Mouse (Mus musculus) heart, embryonic 16.5 days (tissue): Measurements from ENCODE around the gene Agpat3. TPM values are rescaled to one million over a fixed set of nuclear protein-coding genes. Genes with fewer than 3 reads are reported as not detected.

Experiments
- ATAC-seq: fragments of 200-750 bp; cut with Nextera tagmentation; replicated peaks from 2 replicates; pipeline ENCODE4 v1.8.0; 2017; ENCODE audit warnings: moderate number of reproducible peaks; ENCODE audit not compliant: insufficient read depth, low FRiP score; ENCODE audit errors: extremely low read depth
- H3K27ac ChIP-seq: fragments of 300-500 bp; sonication (generic); 2 replicates; pipeline ENCODE4 v1.5.1; 2014; ENCODE audit warnings: mild to moderate bottlenecking, low read length, control low read depth, moderate library complexity
- H3K27me3 ChIP-seq: fragments of 300-500 bp; sonication (generic); 2 replicates; pipeline ENCODE4 v1.6.1; 2014; ENCODE audit warnings: low read length, mixed read lengths; ENCODE audit not compliant: control insufficient read depth, insufficient read depth
- H3K36me3 ChIP-seq: fragments of 300-500 bp; sonication (generic); 2 replicates; pipeline ENCODE4 v1.6.1; 2014; ENCODE audit not compliant: control insufficient read depth, insufficient read depth
- H3K4me1 ChIP-seq: fragments of 300-500 bp; sonication (generic); 2 replicates; pipeline ENCODE4 v1.6.1; 2014; ENCODE audit warnings: low read length, mixed read lengths; ENCODE audit not compliant: control insufficient read depth, insufficient read depth
- H3K4me2 ChIP-seq: fragments of 300-500 bp; sonication (generic); 2 replicates; pipeline ENCODE4 v1.6.1; 2014; ENCODE audit warnings: low read depth, mild to moderate bottlenecking, control low read depth, low read length
- H3K4me3 ChIP-seq: fragments of 300-500 bp; sonication (generic); 2 replicates; pipeline ENCODE4 v1.5.1; 2014; ENCODE audit warnings: mild to moderate bottlenecking, control low read depth, low read length
- H3K9ac ChIP-seq: fragments of 300-500 bp; sonication (generic); 2 replicates; pipeline ENCODE4 v1.6.1; 2014; ENCODE audit warnings: low read length, control low read depth
- H3K9me3 ChIP-seq: fragments of 300-500 bp; sonication (generic); replicated peaks from 2 replicates; pipeline ENCODE4 v1.6.1; 2016; ENCODE audit warnings: low read length; ENCODE audit not compliant: control insufficient read depth
- WGBS: fragments of 180-500 bp; shearing (Covaris S2); extraction: QIAGEN DNeasy Blood & Tissue Kit; methylation state at CpG from one replicate; pipeline ENCODE4 v1.1.7; 2014; 5-methylcytosine and 5-hydroxymethylcytosine counted together
- polyA plus RNA-seq: library from polyadenylated mRNA; unstranded; fragments of >200 nt; fragmentation: Nextera tagmentation; extraction: Ambion mirVana; gene quantifications from 2 replicates; pipeline ENCODE4 v1.2.1, GENCODE M21; 2015

Gene Agpat3
- polyA plus RNA-seq, 1 experiment from 2014 or later, result 56.6 TPM

DNA sequence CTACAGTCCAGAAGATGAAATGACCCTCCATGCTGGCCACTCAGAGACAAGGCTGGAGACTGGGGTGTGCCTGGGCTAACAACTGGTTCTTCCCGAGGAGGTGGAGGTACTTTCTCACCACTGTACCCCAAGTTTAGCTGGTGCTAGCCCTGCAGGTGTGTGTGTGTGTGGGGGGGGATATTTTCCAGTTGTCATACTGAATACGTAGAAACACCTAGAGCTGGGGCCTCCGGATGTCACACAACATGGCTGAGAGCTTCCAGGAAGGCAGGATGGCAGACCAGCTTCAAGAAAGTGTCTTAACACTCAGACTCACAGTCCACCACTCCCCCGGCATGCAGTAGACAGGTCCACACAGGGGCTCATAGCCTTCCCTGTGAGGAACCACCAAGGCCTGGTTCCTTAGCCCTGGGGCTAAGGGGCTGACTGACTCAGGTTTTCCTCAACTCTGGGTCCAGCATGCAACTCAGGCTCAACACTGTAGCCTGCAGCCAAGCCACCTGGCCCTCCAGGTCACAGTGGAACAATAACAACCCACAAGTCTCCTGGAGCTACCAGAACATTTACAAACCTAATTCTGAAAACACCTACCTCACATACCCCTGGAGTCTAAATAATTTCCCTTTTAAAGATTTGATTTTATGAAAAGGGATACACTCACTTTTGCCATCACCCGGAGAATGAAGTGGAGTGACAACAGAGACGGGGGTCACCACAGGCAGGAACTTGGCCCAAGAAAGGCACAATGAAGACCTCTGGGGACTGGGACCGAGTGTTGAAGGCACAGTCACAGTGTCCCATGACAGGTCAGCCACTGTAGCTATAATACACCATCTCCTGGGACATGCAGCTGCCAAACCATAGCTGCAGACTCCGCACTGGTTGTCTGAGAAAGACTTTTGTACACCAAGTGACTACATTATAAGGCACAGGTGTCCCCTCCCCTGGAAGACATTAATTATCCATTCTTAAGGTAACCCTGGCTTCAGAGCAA, 53.3 kb downstream of the Agpat3 start:
- Histone ChIP-seq H3K4me1 (peaks cover 32% of the 10 kb centered on the region), H3K4me2 (peak overlapping the region; percentile 65), H3K36me3 (no peaks in the 10 kb centered on the region), H3K27ac (peak overlapping the region; percentile 98), H3K9me3 (no peaks in the 10 kb centered on the region), H3K4me3 (no peak overlapping the region), H3K9ac (no peak overlapping the region; the same call in 1 of the 2 replicates), H3K27me3 (no peaks in the 10 kb centered on the region)
- WGBS, result 82% methylated on average over 8 of the region's 8 CpGs
- no peak for ATAC-seq

DNA sequence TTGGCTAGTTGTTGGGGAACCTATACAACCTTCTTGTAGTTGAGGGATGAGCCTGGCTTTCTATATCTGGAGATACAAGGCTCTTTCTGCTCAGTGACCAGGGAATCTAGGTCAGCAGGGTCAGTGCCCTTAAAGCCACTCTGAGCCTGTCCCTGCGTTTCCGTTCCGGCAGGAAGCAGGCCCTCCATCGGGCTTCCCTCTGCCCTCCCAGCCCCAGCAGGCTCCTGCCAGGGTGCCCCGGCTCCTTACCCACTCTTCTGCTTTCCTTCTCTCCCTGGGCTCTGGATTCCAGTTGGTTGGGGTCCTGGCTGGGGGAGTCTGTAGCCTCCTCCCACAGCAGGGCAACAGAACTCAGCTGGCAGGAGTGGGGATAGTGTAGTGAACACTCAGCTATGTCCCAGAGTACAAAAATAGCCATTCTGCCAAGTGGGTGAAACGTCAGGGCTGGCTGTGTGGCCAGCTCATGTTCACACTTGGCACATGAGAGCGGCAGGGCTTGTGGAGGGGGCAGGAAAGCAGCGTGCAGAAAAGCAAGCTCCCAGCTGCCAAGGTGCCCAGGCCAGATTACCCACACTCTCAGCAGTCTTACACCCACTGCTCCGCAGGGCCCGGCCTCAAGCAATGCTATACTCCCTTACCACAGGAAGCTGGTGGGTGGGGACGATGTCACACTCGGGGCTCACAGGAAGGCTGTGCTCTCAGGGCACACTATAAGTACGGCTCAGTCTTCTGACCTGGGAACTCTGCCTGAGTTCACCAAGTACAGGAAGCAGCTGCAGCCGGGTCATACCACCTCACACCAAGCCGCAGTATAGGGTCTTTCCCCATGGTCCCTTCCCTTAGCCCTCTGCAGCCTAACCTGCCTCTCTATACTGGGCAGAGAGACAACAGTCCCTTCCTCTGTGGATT, 54.5 kb downstream of the Agpat3 start:
- H3K27ac ChIP-seq, result peak overlapping the region; percentile 98
- peak overlapping the region; percentile 45 for H3K4me3 ChIP-seq
- peaks cover 32% of the 10 kb centered on the region for H3K4me1 ChIP-seq
- H3K36me3 ChIP-seq, result no peaks in the 10 kb centered on the region
- 27% methylated on average over 15 of the region's 15 CpGs for WGBS
- H3K27me3 ChIP-seq, result no peaks in the 10 kb centered on the region
- peak overlapping the region; percentile 65 for H3K4me2 ChIP-seq
- H3K9me3 ChIP-seq, result no peaks in the 10 kb centered on the region
- peak; percentile 87 for ATAC-seq
- peak overlapping the region; percentile 71 for H3K9ac ChIP-seq

DNA sequence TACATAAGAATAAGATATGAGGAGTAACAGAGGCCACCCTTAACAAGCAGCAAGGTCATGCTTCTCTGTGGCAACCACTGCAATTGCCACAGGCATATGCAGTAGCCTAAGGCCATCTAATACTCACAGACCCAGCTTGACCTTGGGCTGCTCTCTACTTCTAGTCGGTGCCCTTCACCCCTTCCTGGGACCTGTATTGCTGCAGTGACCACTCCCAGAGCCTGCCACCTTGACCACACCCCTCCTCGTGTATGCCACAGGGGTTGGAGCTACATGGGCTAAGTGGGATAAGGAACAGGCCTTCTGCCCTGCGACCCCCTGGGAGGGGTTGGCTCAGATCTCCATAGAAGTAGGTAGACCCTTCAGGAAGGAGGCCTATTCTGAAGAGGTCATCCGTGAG, 55.3 kb downstream of the Agpat3 start:
- no peak for ATAC-seq
- Histone ChIP-seq H3K27me3 (no peaks in the 10 kb centered on the region), H3K4me3 (peak overlapping the region; percentile 27), H3K9ac (peak overlapping the region; percentile 39; the same call in 1 of the 2 replicates), H3K27ac (peak overlapping the region; percentile 98), H3K4me1 (peaks cover 32% of the 10 kb centered on the region), H3K9me3 (no peaks in the 10 kb centered on the region), H3K4me2 (peak overlapping the region; percentile 65), H3K36me3 (no peaks in the 10 kb centered on the region)
- WGBS, result 62% methylated on average over 4 of the region's 4 CpGs

DNA sequence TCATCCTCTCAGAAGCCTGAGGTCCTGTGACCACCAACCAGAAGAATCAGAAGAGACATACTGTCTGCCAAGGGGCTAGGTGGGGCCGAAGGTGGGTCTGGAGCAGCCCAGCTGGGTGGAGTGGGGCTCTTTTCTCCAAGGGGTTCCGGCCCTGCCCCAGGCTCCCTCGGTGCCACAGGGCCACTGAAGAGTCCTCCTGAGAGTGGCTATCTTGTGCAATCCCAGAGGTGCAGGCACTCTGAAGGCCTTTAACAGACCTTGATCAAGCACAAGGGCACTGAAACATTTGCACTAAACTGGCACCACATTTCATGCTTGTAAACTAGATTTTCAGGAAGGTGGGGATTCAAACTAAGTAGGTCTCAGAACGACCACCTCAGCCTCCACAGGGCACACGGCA, 55.9 kb downstream of the Agpat3 start:
- Histone ChIP-seq H3K9ac (peak overlapping the region; percentile 39; the same call in 1 of the 2 replicates), H3K4me1 (peaks cover 32% of the 10 kb centered on the region), H3K36me3 (no peaks in the 10 kb centered on the region), H3K4me2 (peak overlapping the region; percentile 65), H3K9me3 (no peaks in the 10 kb centered on the region), H3K4me3 (no peak overlapping the region), H3K27ac (peak overlapping the region; percentile 98), H3K27me3 (no peaks in the 10 kb centered on the region)
- no peak for ATAC-seq
- 79% methylated on average over 5 of the region's 5 CpGs for WGBS

DNA sequence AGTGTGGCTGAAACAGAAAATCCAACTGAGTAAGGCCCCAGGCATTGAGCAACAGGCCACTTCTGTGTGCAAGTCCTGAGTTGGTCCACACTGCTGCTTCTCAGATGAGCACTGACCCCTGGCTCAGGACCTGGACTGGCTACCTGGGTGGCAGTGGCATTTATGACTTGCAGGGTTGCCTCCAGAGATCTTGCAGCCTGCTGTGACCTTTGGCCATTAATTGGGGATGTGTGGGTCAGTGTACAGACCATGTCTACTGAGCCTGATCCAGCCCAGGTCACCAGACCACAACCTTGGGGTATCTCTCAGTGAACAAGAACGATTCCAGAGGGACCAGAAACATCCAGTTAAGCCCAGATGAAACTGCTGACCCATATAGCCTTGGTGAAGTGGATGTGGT, 58.7 kb downstream of the Agpat3 start:
- Histone ChIP-seq H3K36me3 (no peaks in the 10 kb centered on the region), H3K27me3 (no peaks in the 10 kb centered on the region), H3K4me2 (no peak overlapping the region), H3K4me3 (no peak overlapping the region), H3K9ac (no peak overlapping the region), H3K27ac (no peak overlapping the region), H3K4me1 (peaks cover 30% of the 10 kb centered on the region), H3K9me3 (no peaks in the 10 kb centered on the region)
- 57% methylated on average over 1 of the region's 1 CpGs for WGBS
- ATAC-seq, result no peak

DNA sequence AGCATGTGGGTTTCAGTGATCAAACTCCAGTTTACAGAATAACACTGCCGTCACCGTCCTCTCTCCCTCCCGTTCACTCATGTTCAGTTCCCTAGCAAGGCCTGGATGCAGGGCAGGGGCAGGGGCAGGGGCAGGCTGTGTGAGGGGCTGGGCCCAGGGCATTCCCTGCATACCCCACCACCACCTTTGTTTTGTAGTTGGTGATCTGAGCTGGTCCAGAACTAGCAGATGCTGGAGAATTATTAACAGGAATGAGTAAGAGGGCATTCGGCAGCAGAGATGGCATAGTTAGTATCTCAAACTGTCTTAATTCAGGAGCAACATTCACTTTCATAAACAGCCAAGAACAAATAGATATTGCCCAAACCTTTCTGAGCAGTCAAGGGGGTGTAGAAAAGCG, 59.9 kb downstream of the Agpat3 start:
- 95% methylated on average over 5 of the region's 5 CpGs for WGBS
- no peak overlapping the region for H3K27ac ChIP-seq
- no peak for ATAC-seq

DNA sequence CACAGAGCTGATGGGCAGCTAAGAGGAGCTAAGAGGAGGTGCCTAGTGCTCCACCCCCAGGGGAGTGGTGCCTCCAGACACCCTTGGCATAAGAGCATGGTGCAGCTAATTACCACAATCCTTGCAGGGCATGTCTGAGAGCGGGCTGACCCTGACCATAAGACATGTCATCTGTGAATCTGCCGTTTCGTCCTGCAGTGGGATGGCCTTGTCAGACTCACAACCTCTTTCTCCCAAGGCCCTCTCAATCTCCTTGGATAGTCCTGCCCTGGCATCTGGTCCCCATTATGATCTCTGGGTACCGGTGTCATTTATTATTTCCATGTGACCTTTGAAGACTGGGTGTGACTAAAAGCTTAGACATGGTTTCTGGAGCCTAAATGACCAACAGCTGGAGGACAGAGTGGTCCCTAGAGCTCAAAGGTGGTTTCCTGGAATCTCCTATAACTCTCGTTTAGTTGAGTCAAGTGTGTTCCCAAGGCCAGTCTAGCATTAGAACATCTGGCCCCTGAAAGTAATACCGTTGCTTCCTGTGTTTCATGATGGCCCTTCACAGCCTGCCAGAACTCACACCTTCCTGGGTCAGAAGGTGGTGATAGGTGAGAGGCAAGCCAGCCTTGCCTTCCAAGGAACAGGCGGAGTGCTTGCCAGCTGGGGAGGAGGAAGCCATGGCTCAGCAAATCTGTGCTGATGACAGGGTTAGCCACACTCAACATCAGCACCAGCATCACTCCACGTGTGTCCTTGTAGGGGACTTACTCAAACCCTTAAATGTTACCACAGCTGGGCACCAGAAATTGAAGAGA, 61.4 kb downstream of the Agpat3 start:
- no peak for ATAC-seq
- Histone ChIP-seq H3K4me2 (no peak overlapping the region), H3K4me3 (no peak overlapping the region), H3K36me3 (peaks cover 17% of the 10 kb centered on the region), H3K9me3 (no peaks in the 10 kb centered on the region), H3K27ac (no peak overlapping the region), H3K27me3 (no peaks in the 10 kb centered on the region), H3K4me1 (peaks cover 10% of the 10 kb centered on the region), H3K9ac (no peak overlapping the region)
- WGBS, result 75% methylated on average over 8 of the region's 8 CpGs

More for the DNA sequence above, 59.9 kb downstream of the Agpat3 start:
- Histone ChIP-seq H3K9ac (no peak overlapping the region), H3K4me2 (no peak overlapping the region), H3K9me3 (no peaks in the 10 kb centered on the region), H3K27me3 (no peaks in the 10 kb centered on the region), H3K36me3 (peaks cover 3% of the 10 kb centered on the region; the same call in 1 of the 2 replicates), H3K4me3 (no peak overlapping the region), H3K4me1 (peaks cover 18% of the 10 kb centered on the region)

DNA sequence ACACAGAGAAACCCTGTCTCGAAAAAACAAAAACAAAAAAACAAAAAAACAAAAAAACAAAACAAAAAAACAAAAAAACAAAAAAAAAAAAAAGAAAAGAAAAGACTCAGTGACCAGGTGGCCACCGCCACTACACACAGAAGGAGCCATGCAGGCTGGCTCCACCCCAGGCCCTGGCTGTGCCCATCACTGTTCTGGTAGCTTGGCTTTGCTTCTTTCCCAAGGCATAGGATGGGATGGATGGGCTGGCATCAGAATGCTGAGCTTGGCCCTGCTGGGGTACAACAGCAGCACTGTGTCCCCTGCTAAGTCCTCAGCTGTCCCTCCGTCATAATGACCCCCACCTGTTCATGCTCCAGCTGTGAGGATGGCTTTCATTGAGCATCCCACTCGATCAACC, 63.4 kb downstream of the Agpat3 start:
- Histone ChIP-seq H3K27ac (no peak overlapping the region), H3K9ac (no peak overlapping the region), H3K36me3 (peaks cover 17% of the 10 kb centered on the region), H3K4me1 (no peaks in the 10 kb centered on the region), H3K4me3 (no peak overlapping the region), H3K4me2 (no peak overlapping the region), H3K9me3 (no peaks in the 10 kb centered on the region), H3K27me3 (no peaks in the 10 kb centered on the region)
- 90% methylated on average over 4 of the region's 4 CpGs for WGBS
- ATAC-seq, result no peak
